Mouse (Mus musculus) intestine, embryonic 15.5 days (tissue): ENCODE data around the gene Rad23b. TPM values are rescaled to one million over a fixed set of nuclear protein-coding genes. Genes with fewer than 3 reads are reported as not detected.
"Not testable (repeated sequence)": the region's sequence is repeated elsewhere in the genome, so short reads cannot be mapped to it uniquely, and the experiment has no call there.

ENCODE experiments used
- ATAC-seq: fragments of 200-750 bp; cut with Nextera tagmentation; 2 replicates; pipeline ENCODE4 v1.8.0; 2017; ENCODE audit warnings: moderate TSS enrichment, moderate library complexity
- H3K27ac ChIP-seq: fragments of 300-500 bp; sonication (generic); 2 replicates; pipeline ENCODE4 v1.5.1; 2015; ENCODE audit warnings: mild to moderate bottlenecking, inconsistent platforms
- H3K27me3 ChIP-seq: fragments of 300-500 bp; sonication (generic); replicated peaks from 2 replicates; pipeline ENCODE4 v1.6.1; 2015; ENCODE audit warnings: inconsistent platforms
- H3K36me3 ChIP-seq: fragments of 300-500 bp; sonication (generic); 2 replicates; pipeline ENCODE4 v1.6.1; 2015; ENCODE audit warnings: inconsistent platforms
- H3K4me1 ChIP-seq: fragments of 300-500 bp; sonication (generic); replicated peaks from 2 replicates; pipeline ENCODE4 v1.6.1; 2015; ENCODE audit warnings: inconsistent platforms
- H3K4me2 ChIP-seq: fragments of 300-500 bp; sonication (generic); replicated peaks from 2 replicates; pipeline ENCODE4 v1.6.1; 2015; ENCODE audit warnings: mild to moderate bottlenecking, inconsistent platforms
- H3K4me3 ChIP-seq: fragments of 300-500 bp; sonication (generic); replicated peaks from 2 replicates; pipeline ENCODE4 v1.5.1; 2015; ENCODE audit warnings: inconsistent platforms
- H3K9ac ChIP-seq: fragments of 300-500 bp; sonication (generic); 2 replicates; pipeline ENCODE4 v1.6.1; 2015; ENCODE audit warnings: inconsistent platforms
- H3K9me3 ChIP-seq: fragments of 300-500 bp; sonication (generic); 2 replicates; pipeline ENCODE4 v1.6.1; 2016; ENCODE audit warnings: inconsistent platforms
- WGBS: fragments of 180-500 bp; shearing (Covaris S2); methylation state at CpG from one replicate; pipeline ENCODE4 v1.1.7; 2015; 5-methylcytosine and 5-hydroxymethylcytosine counted together
- polyA plus RNA-seq: library from polyadenylated mRNA; unstranded; fragments of >200 nt; fragmentation: Nextera tagmentation; extraction: Ambion mirVana; gene quantifications from 2 replicates; pipeline ENCODE4 v1.2.1, GENCODE M21; 2015

The Rad23b gene
- polyA plus RNA-seq: 81.9 and 87.5 TPM in 2 replicates

- peak; percentile 96 for ATAC-seq
- H3K27ac ChIP-seq: peak within 1 kb of the TSS; percentile 86
- H3K4me1 ChIP-seq: peaks cover 10% of the 10 kb centered on the region
- peak within 1 kb of the TSS; percentile 91 for H3K9ac ChIP-seq
- H3K4me3 ChIP-seq: peak within 1 kb of the TSS; percentile 90
- no peaks in the 10 kb centered on the region for H3K36me3 ChIP-seq
- H3K9me3 ChIP-seq: no peaks in the 10 kb centered on the region
- WGBS: under 1% methylated on average over 77 of the region's 77 CpGs
- no peaks in the 10 kb centered on the region for H3K27me3 ChIP-seq
- H3K4me2 ChIP-seq: peak within 1 kb of the TSS; percentile 74
These were observed at the start of gene Rad23b for GRCm38 (mm10) chr4:55349452-55350218. TSS of gene Rad23b (plus strand) at chr4:55350043.

DNA sequence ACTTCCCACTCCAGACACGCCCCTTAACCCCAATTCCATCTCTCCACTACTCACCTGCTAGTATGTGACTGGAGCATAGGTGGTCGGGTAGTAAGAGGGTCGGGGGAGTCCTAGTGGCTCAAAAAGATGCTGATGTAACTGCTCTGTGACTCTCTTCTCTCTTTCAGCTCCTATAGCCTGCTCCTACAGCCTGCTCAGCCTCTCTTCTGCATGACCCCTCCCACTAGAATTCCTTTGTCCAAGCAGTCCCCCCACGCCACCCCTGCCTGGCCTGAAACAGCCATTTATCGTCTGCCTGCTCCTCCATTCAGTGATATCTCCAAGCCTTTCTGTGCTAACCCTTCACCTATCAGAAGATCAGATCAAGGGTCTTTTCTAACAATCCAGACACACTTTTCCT is 45.7 kb upstream of the Rad23b start:
- H3K4me2 ChIP-seq: no peak overlapping the region
- WGBS: 83% methylated on average over 5 of the region's 5 CpGs
- H3K27me3 ChIP-seq: no peaks in the 10 kb centered on the region
- H3K9me3 ChIP-seq: no peaks in the 10 kb centered on the region
- no peak overlapping the region for H3K27ac ChIP-seq
- no peaks in the 10 kb centered on the region for H3K4me1 ChIP-seq
- H3K9ac ChIP-seq: no peak overlapping the region
- H3K4me3 ChIP-seq: no peak overlapping the region
- no peak for ATAC-seq
- H3K36me3 ChIP-seq: no peaks in the 10 kb centered on the region

DNA sequence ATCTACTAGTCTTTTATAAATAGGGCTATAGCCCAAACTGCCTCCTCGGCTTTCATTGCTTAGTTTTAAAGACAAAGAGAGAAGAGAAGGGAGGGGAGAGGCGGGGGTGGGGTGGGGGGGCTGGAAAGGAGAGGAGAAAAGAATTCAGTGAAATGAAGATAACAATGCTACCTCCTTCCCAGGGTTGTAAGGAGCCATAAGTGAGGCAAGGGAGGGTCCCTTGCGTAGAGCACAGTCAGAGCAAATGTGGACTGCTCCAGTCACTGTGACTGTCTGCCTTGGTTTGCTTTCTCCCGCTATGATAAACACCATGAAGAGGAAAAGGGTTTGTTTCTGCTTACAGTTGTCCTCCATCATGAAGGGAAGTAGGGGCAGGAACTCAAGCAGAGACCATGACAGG is 43.2 kb upstream of the Rad23b start:
- Histone ChIP-seq H3K4me2 (no peak overlapping the region), H3K36me3 (no peaks in the 10 kb centered on the region), H3K4me3 (no peak overlapping the region), H3K27me3 (no peaks in the 10 kb centered on the region), H3K9me3 (no peaks in the 10 kb centered on the region), H3K27ac (no peak overlapping the region), H3K4me1 (no peaks in the 10 kb centered on the region), H3K9ac (no peak overlapping the region)
- ATAC-seq: no peak
- WGBS: 76% methylated on average over 4 of the region's 4 CpGs

- Histone ChIP-seq H3K27ac (no peak overlapping the region), H3K9ac (no peak overlapping the region), H3K4me3 (no peak overlapping the region), H3K36me3 (no peaks in the 10 kb centered on the region), H3K4me1 (no peaks in the 10 kb centered on the region), H3K9me3 (no peaks in the 10 kb centered on the region), H3K4me2 (no peak overlapping the region), H3K27me3 (no peaks in the 10 kb centered on the region)
- 29% methylated on average over 4 of the region's 4 CpGs for WGBS
- ATAC-seq: no peak
These were observed 33.1 kb upstream of the Rad23b start for GRCm38 (mm10) chr4:55316726-55317125.

- not testable (repeated sequence) for H3K27ac ChIP-seq, ATAC-seq
- WGBS: 96% methylated on average over 9 of the region's 9 CpGs
These were observed 31.5 kb upstream of the Rad23b start for GRCm38 (mm10) chr4:55318350-55318749.

DNA sequence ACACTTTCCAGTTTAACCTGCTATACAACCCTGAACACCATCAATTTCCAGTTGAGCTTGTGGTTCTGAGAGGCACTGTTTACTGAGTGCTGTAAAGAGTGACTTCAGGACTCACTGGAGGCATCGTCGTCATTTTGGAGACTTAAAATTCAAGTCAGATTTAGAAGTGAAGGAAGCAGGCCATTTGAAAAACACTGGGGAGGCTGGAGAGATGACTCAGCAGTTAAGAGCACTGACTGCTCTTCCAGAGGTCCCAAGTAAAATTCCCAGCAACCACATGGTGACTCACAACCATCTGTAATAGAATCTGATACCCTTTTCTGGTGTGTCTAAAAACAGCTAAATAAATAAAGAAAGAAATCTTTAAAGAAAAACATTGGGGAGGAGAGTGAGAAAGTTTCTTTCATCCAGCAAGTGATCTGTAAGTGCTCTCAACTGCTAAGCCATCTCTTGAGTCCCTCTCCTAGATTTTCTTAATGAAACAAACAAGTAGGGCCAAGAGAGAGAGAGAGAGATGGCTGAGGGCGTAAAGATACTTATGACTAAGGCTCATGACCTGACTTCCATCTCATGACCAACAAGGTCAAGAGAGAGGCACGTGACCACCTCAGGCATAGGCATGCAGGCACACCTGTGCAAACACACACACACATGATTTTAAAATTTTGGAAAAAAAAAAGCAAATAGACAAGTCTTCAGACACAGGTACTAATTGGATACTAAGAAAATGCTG is 23.9 kb upstream of the Rad23b start:
- H3K4me1 ChIP-seq: 0 out of 2 replicates have a peak, but pooled peaks cover 3% of the 10 kb centered on the region
- no peak overlapping the region for H3K27ac ChIP-seq
- H3K4me2 ChIP-seq: no peak overlapping the region
- H3K9me3 ChIP-seq: no peaks in the 10 kb centered on the region
- ATAC-seq: no peak
- H3K4me3 ChIP-seq: no peak overlapping the region
- 51% methylated on average over 4 of the region's 4 CpGs for WGBS
- H3K9ac ChIP-seq: no peak overlapping the region
- H3K27me3 ChIP-seq: no peaks in the 10 kb centered on the region
- H3K36me3 ChIP-seq: no peaks in the 10 kb centered on the region

More at GRCm38 (mm10) chr4:55318350-55318749, 31.5 kb upstream of the Rad23b start:
- not testable (repeated sequence) for H3K4me3 ChIP-seq, H3K36me3 ChIP-seq, H3K9ac ChIP-seq, H3K9me3 ChIP-seq, H3K4me1 ChIP-seq, H3K4me2 ChIP-seq, H3K27me3 ChIP-seq

DNA sequence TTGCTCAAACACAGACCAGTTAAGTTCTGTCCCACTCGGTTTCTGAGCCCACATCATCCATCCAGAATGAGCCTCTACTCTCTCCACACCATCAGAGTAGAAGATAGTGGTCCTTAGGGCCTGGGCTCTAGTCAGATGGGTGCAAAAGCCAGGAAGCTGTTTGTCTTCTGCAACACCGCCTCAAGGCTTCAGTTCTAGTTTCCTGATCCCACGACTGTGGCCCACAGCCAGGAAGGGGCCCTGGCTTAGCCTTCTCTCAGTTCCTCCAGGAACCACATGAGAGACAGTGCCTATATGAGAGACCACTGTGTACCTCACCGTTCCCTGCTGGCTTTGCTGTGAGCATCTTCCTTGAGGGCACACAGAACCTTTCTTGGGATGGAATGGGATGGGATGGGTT is 22.3 kb upstream of the Rad23b start:
- 59% methylated on average over 4 of the region's 4 CpGs for WGBS
- Histone ChIP-seq H3K27ac (no peak overlapping the region), H3K4me1 (0 out of 2 replicates have a peak, but pooled peaks cover 3% of the 10 kb centered on the region), H3K4me2 (no peak overlapping the region), H3K4me3 (no peak overlapping the region), H3K27me3 (no peaks in the 10 kb centered on the region), H3K9ac (no peak overlapping the region), H3K36me3 (no peaks in the 10 kb centered on the region), H3K9me3 (no peaks in the 10 kb centered on the region)
- no peak for ATAC-seq

DNA sequence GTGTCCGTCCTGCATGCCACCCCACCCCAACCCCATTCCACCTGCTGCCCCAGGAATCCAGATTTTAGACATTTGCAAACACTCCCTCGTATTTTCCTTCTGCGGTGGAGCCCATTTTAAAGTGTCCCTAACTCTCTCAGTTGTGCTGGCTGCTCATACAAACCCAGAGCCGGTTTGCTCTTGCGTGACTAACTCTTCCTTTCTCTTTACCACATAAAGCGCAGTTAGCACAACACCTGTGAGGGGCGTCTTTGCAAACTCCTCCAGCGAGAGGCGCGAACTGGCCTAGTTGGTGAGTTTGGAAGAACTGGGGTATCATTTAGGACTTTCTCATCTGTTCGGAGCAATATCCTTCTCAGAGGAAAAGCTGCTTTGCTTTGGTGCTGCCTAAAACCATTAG is 21.4 kb upstream of the Rad23b start:
- 93% methylated on average over 11 of the region's 11 CpGs for WGBS

GRCm38 (mm10) chr4:55328928-55329327 is 20.9 kb upstream of the Rad23b start:
- H3K27ac ChIP-seq, H3K9me3 ChIP-seq, H3K36me3 ChIP-seq, H3K27me3 ChIP-seq, H3K4me1 ChIP-seq, H3K9ac ChIP-seq, ATAC-seq, H3K4me3 ChIP-seq, H3K4me2 ChIP-seq: not testable (repeated sequence)
- 97% methylated on average over 7 of the region's 7 CpGs for WGBS

More for the DNA sequence above, 21.4 kb upstream of the Rad23b start:
- H3K27ac ChIP-seq: no peak overlapping the region
- no peak overlapping the region for H3K4me3 ChIP-seq
- no peak overlapping the region for H3K4me2 ChIP-seq
- H3K27me3 ChIP-seq: no peaks in the 10 kb centered on the region
- H3K36me3 ChIP-seq: no peaks in the 10 kb centered on the region
- ATAC-seq: no peak
- no peak overlapping the region for H3K9ac ChIP-seq
- 0 out of 2 replicates have a peak, but pooled peaks cover 3% of the 10 kb centered on the region for H3K4me1 ChIP-seq
- no peaks in the 10 kb centered on the region for H3K9me3 ChIP-seq

GRCm38 (mm10) chr4:55329621-55330346 is 20.1 kb upstream of the Rad23b start:
- Histone ChIP-seq H3K4me3 (no peak overlapping the region), H3K9me3 (no peaks in the 10 kb centered on the region), H3K36me3 (no peaks in the 10 kb centered on the region), H3K27me3 (no peaks in the 10 kb centered on the region), H3K4me2 (no peak overlapping the region), H3K9ac (no peak overlapping the region), H3K4me1 (0 out of 2 replicates have a peak, but pooled peaks cover 3% of the 10 kb centered on the region), H3K27ac (no peak overlapping the region)
- ATAC-seq: no peak
- 69% methylated on average over 8 of the region's 8 CpGs for WGBS

DNA sequence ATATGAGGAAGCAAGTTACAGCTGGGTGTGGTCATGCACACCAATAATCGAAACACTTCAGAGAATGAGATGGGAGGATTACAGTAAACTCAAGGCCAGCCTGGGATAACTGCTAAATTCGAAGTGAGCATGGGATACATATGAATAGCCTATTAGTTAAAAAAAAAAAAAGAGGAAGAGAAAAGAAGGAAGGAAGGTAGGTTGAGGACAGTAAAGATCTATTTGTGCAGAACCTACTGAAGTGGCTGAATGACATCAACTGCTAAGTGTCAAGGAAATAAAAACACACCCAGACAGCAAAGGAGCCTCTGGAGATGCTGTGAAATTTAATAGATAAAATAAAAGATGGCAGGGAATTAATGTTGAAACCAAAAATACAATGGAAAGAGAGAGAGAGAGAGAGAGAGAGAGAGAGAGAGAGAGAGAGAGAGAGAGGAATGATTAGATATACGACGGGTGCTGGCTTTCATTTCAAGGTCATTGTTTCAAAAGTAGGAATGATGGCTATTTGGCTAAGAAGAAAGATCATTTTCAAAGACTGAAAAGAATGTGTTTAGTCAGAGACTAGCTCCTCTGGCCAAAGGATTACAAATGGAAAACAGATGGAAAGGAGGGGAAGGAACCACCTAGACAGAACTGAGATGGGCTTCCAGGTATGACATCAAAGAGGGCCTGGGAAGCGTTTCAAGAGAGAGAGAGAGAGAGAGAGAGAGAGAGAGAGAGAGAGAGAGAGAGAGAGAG is 14.6 kb upstream of the Rad23b start:
- H3K27me3 ChIP-seq: no peaks in the 10 kb centered on the region
- no peaks in the 10 kb centered on the region for H3K4me1 ChIP-seq
- WGBS: 65% methylated on average over 5 of the region's 5 CpGs
- no peak overlapping the region for H3K9ac ChIP-seq
- H3K4me2 ChIP-seq: no peak overlapping the region
- no peak for ATAC-seq
- no peak overlapping the region for H3K27ac ChIP-seq
- no peaks in the 10 kb centered on the region for H3K9me3 ChIP-seq
- no peaks in the 10 kb centered on the region for H3K36me3 ChIP-seq
- H3K4me3 ChIP-seq: no peak overlapping the region

- Histone ChIP-seq H3K4me2 (no peak overlapping the region), H3K4me1 (no peaks in the 10 kb centered on the region), H3K4me3 (no peak overlapping the region), H3K36me3 (no peaks in the 10 kb centered on the region), H3K27me3 (no peaks in the 10 kb centered on the region), H3K27ac (no peak overlapping the region), H3K9me3 (no peaks in the 10 kb centered on the region), H3K9ac (no peak overlapping the region)
- ATAC-seq: no peak
- 62% methylated on average over 1 of the region's 1 CpGs for WGBS
These were observed 10.9 kb upstream of the Rad23b start for GRCm38 (mm10) chr4:55338905-55339304.
